Mouse (Mus musculus): ENCODE measurements around the gene Gm21976.

DNA sequence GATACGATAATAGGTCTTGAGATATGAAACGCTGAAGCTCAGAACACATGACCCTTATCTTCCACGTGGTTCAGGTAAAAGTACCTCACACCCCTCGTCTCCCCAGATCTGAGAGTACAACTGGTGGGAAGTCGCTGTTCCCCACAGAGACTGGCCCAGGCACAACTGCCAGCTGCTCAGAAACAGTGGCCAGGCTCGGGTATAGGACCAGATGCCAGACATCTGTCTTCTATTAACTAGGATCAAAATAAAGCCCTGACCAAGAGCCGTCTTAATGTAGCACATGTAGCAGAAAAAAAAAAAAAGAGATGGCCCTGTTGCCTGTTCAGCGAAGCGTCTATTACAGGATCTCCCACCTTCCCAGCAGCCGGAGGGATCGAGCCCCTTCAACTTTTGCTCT lies 45.3 kb downstream of the Gm21976 start:
- TF ChIP-seq CTCF (IDR thresholded peaks at IDR 0.05; ENCODE audit: low read depth, low read length): no peak
- TF ChIP-seq TAL1 (conservative IDR thresholded peaks at IDR 0.05; ENCODE audit: low read depth, low read length): no peak
- TF ChIP-seq GATA2 (IDR thresholded peaks at IDR 0.05; ENCODE audit: borderline replicate concordance, low read depth, low read length): no peak
